Mouse (Mus musculus) G1E-ER4 (cell line): ENCODE data around the gene Grb2. TPM values are rescaled to one million over a fixed set of nuclear protein-coding genes. Genes with fewer than 3 reads are reported as not detected.

Experiments used
- GATA1 ChIP-seq: IDR thresholded peaks from one replicate; pipeline ENCODE4 v1.8.0; 2012; ENCODE audit warnings: low read length, inconsistent platforms
- polyA plus RNA-seq: library from polyadenylated mRNA; stranded (reverse); fragments of >175 nt; gene quantifications from 2 replicates; pipeline ENCODE4 v1.2.3, GENCODE M21; 2012

Grb2 gene
- polyA plus RNA-seq, 1 experiment = 209 TPM

- TF ChIP-seq GATA1 = no peak
These were observed 77.6 kb downstream of the Grb2 start for GRCm38 (mm10) chr11:115630532-115631504.

- no peak for TF ChIP-seq GATA1
These were observed 78.5 kb downstream of the Grb2 start for GRCm38 (mm10) chr11:115629734-115630531.

GRCm38 (mm10) chr11:115628465-115629101 lies 79.8 kb downstream of the Grb2 start:
- TF ChIP-seq GATA1 = no peak

GRCm38 (mm10) chr11:115627705-115628464 lies 80.5 kb downstream of the Grb2 start, which contains the start of gene Slc25a19:
Gene Slc25a19 (minus strand): TSS chr11:115628295.
- TF ChIP-seq GATA1 = no peak

- TF ChIP-seq GATA1 = no peak
These were observed 81.4 kb downstream of the Grb2 start for GRCm38 (mm10) chr11:115626824-115627616.

- TF ChIP-seq GATA1 = no peak
These were observed 82.5 kb downstream of the Grb2 start for GRCm38 (mm10) chr11:115625877-115626276.

- no peak for TF ChIP-seq GATA1
These were observed 84.8 kb downstream of the Grb2 start for GRCm38 (mm10) chr11:115623487-115624070.

- no peak for TF ChIP-seq GATA1
These were observed 88.4 kb downstream of the Grb2 start for GRCm38 (mm10) chr11:115619949-115620348.

GRCm38 (mm10) chr11:115618732-115619516 lies 89.5 kb downstream of the Grb2 start:
- no peak for TF ChIP-seq GATA1

- TF ChIP-seq GATA1 = no peak
These were observed 90.4 kb downstream of the Grb2 start for GRCm38 (mm10) chr11:115618001-115618400.

GRCm38 (mm10) chr11:115616893-115617292 lies 91.5 kb downstream of the Grb2 start:
- TF ChIP-seq GATA1 = no peak

GRCm38 (mm10) chr11:115616371-115616770 lies 92.0 kb downstream of the Grb2 start:
- TF ChIP-seq GATA1 = no peak

- no peak for TF ChIP-seq GATA1
These were observed 92.5 kb downstream of the Grb2 start for GRCm38 (mm10) chr11:115615875-115616274.
